Mouse (Mus musculus): Measurements from ENCODE around the gene Galk1. TPM values are rescaled to one million over a fixed set of nuclear protein-coding genes. Genes with fewer than 3 reads are reported as not detected.
"Not testable (repeated sequence)": the region's sequence is repeated elsewhere in the genome, so short reads cannot be mapped to it uniquely, and the experiment has no call there.

The Galk1 gene
- polyA plus RNA-seq, 1 experiment from 2014 or later = 137 TPM

DNA sequence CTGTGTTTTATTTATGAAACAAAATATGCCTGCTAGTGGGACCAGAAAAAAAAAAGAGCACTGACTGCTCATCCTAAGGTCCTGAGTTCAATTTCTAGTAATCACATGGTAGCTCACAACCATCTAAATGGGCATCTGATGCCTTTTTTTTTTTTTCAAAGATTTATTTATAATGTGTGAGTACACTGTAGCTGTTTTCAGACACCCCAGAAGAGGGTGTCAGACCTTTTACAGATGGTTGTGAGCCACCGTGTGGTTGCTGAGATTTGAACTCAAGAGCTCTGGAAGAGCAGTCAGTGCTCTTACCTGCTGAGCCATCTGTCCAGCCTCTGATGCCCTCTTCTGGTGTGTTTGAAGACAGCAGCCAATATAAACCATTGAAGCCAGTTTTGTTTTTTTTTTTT lies 8.0 kb upstream of the Galk1 start:
- Histone ChIP-seq H3K4me2 (no peak overlapping the region), H3K9me3 (replicated peaks; ENCODE audit: control insufficient read depth, low read length) (no peaks in the 10 kb centered on the region), H3K27me3 (ENCODE audit: control insufficient read depth, insufficient read depth, low read length) (no peaks in the 10 kb centered on the region), H3K4me1 (ENCODE audit: control insufficient read depth, insufficient read depth, low read length) (peaks cover 4% of the 10 kb centered on the region; the same call in 1 of the 2 replicates), H3K36me3 (ENCODE audit: control insufficient read depth, insufficient read depth, low read length) (peaks cover 2% of the 10 kb centered on the region; the same call in 1 of the 2 replicates), H3K27ac (ENCODE audit: low read depth, low read length) (no peak overlapping the region), H3K9ac (ENCODE audit: low read depth, low read length) (no peak overlapping the region), H3K4me3 (ENCODE audit: low read depth, low read length) (no peak overlapping the region)
- WGBS (ENCODE audit: insufficient replicate concordance) = 36% methylated on average over 1 of the region's 1 CpGs
- no peak for ATAC-seq (replicated peaks; ENCODE audit: insufficient number of reproducible peaks, low FRiP score, low TSS enrichment)

DNA sequence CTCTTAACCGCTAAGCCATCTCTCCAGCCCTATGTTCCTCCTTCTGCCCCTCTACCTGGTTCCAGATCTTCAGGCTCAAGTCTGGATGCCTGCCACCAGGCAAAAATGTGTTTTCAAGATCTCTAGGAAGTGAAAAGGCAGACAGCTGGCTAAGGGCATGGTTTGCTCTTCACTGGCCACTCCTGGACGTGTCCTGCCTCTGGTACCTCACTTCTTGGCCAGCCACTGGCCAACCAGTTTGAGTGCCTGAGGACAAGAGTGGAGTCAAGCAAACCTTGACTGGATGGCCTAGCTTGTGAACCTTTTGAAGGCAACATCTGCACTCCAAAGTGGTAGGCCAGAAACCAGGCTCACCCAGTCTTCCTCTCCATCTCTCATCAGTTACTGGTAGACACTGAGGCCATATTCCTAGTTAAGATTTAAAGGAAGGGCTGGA lies 7.5 kb upstream of the Galk1 start:
- ATAC-seq (replicated peaks; ENCODE audit: insufficient number of reproducible peaks, low FRiP score, low TSS enrichment) = no peak
- H3K27ac ChIP-seq (ENCODE audit: low read depth, low read length) = no peak overlapping the region

DNA sequence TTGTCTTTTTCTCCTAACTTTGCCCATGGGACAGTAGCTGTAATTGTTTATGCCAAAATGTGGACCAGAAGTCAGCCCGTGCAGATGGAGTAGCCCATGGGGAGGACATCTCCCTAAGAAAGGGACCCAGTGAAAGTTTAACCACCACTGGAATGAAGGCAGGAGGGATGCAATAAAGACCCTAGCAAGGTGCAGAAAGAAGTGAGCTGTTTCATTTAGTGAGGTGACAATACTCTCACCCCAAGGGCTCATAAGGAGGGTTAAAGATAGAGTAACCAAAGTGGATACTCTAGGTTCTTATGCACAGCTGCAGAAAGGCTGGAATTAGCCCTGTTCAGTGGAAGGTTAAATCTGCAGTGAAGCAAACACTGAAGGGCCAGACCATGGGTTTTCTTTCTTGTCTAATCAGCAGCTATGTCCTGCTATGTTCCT lies 6.9 kb upstream of the Galk1 start:
- no peak for ATAC-seq (replicated peaks; ENCODE audit: insufficient number of reproducible peaks, low FRiP score, low TSS enrichment)
- no peaks in the 10 kb centered on the region for H3K9me3 ChIP-seq (replicated peaks; ENCODE audit: control insufficient read depth, low read length)
- H3K4me1 ChIP-seq (ENCODE audit: control insufficient read depth, insufficient read depth, low read length) = peaks cover 4% of the 10 kb centered on the region; the same call in 1 of the 2 replicates
- 52% methylated on average over 1 of the region's 1 CpGs for WGBS (ENCODE audit: insufficient replicate concordance)
- peaks cover 2% of the 10 kb centered on the region; the same call in 1 of the 2 replicates for H3K36me3 ChIP-seq (ENCODE audit: control insufficient read depth, insufficient read depth, low read length)
- no peak overlapping the region for H3K4me2 ChIP-seq
- H3K27me3 ChIP-seq (ENCODE audit: control insufficient read depth, insufficient read depth, low read length) = no peaks in the 10 kb centered on the region
- no peak overlapping the region for H3K27ac ChIP-seq (ENCODE audit: low read depth, low read length)
- H3K9ac ChIP-seq (ENCODE audit: low read depth, low read length) = no peak overlapping the region
- H3K4me3 ChIP-seq (ENCODE audit: low read depth, low read length) = no peak overlapping the region

More for the DNA sequence above, 7.5 kb upstream of the Galk1 start:
- peaks cover 4% of the 10 kb centered on the region; the same call in 1 of the 2 replicates for H3K4me1 ChIP-seq (ENCODE audit: control insufficient read depth, insufficient read depth, low read length)
- H3K9ac ChIP-seq (ENCODE audit: low read depth, low read length) = no peak overlapping the region
- H3K4me3 ChIP-seq (ENCODE audit: low read depth, low read length) = no peak overlapping the region
- H3K4me2 ChIP-seq = no peak overlapping the region
- no peaks in the 10 kb centered on the region for H3K27me3 ChIP-seq (ENCODE audit: control insufficient read depth, insufficient read depth, low read length)
- 78% methylated on average over 2 of the region's 2 CpGs for WGBS (ENCODE audit: insufficient replicate concordance)
- H3K36me3 ChIP-seq (ENCODE audit: control insufficient read depth, insufficient read depth, low read length) = peaks cover 2% of the 10 kb centered on the region; the same call in 1 of the 2 replicates
- no peaks in the 10 kb centered on the region for H3K9me3 ChIP-seq (replicated peaks; ENCODE audit: control insufficient read depth, low read length)

DNA sequence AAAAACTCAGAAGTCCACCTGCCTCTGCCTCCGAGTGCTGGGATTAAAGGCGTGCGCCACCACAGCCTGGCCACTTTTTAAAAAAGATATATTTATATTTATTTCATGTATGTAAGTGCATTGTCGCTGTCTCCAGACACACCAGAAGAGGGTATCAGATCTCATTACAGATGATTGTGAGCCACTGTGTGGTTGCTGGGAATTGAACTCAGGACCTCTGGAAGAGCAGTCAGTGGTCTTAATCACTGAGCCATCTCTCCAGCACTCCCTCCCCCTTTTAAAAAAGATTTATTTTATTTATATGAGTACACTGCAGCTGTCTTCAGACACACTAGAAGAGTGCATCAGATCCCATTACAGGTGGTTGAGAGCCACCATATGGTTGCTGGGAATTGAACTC lies 6.3 kb upstream of the Galk1 start:
- ATAC-seq (replicated peaks; ENCODE audit: insufficient number of reproducible peaks, low FRiP score, low TSS enrichment); H3K36me3 ChIP-seq (ENCODE audit: control insufficient read depth, insufficient read depth, low read length); H3K4me1 ChIP-seq (ENCODE audit: control insufficient read depth, insufficient read depth, low read length); H3K27ac ChIP-seq (ENCODE audit: low read depth, low read length); H3K4me2 ChIP-seq; H3K9me3 ChIP-seq (replicated peaks; ENCODE audit: control insufficient read depth, low read length); H3K27me3 ChIP-seq (ENCODE audit: control insufficient read depth, insufficient read depth, low read length); H3K9ac ChIP-seq (ENCODE audit: low read depth, low read length); H3K4me3 ChIP-seq (ENCODE audit: low read depth, low read length): not testable (repeated sequence)
- 90% methylated on average over 4 of the region's 4 CpGs for WGBS (ENCODE audit: insufficient replicate concordance)

DNA sequence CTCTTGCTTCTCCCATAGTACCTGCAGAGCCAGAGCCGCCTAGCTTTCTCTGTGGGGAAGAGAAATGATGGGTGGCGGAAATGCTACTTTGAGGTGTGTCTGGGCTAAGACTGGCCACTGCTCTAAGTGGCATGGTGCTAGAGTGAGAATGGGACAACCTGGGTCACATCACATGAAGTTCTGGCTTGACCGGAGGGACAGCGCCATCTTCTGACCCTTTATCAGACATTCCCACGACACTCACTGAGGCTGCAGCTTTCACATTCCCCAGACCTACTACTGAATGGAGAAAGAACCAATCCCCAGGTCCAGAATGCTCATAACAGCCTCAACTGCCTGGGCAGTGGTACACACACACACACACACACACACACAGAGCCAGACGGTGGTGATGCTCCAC lies 5.6 kb upstream of the Galk1 start:
- Histone ChIP-seq H3K27me3 (ENCODE audit: control insufficient read depth, insufficient read depth, low read length) (no peaks in the 10 kb centered on the region), H3K36me3 (ENCODE audit: control insufficient read depth, insufficient read depth, low read length) (peaks cover 2% of the 10 kb centered on the region; the same call in 1 of the 2 replicates), H3K27ac (ENCODE audit: low read depth, low read length) (no peak overlapping the region), H3K9me3 (replicated peaks; ENCODE audit: control insufficient read depth, low read length) (no peaks in the 10 kb centered on the region), H3K4me3 (ENCODE audit: low read depth, low read length) (no peak overlapping the region), H3K4me2 (no peak overlapping the region), H3K9ac (ENCODE audit: low read depth, low read length) (no peak overlapping the region), H3K4me1 (ENCODE audit: control insufficient read depth, insufficient read depth, low read length) (peaks cover 4% of the 10 kb centered on the region)
- ATAC-seq (replicated peaks; ENCODE audit: insufficient number of reproducible peaks, low FRiP score, low TSS enrichment) = no peak
- WGBS (ENCODE audit: insufficient replicate concordance) = 25% methylated on average over 6 of the region's 6 CpGs

DNA sequence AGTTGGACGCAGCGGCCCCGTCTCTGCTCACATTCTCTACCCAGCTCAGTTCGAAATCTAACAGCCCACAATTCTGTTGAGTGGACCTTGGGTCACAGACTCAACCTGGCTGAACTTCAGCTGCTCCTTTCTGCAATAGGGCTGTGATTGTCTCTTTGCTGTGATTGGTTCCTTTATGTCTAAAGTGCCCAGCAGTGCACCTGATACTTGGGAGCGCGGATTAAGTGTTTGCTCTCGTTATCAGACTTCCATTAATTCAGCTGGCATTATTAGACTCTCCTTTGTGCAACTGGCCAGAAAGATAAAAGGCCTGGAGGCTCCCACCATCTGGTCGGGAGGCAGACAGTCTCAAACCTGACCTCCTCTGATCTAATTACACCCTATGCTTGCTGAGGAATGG lies 2.3 kb upstream of the Galk1 start:
- H3K9ac ChIP-seq (ENCODE audit: low read depth, low read length) = no peak overlapping the region
- H3K4me2 ChIP-seq = no peak overlapping the region
- ATAC-seq (replicated peaks; ENCODE audit: insufficient number of reproducible peaks, low FRiP score, low TSS enrichment) = no peak
- H3K36me3 ChIP-seq (ENCODE audit: control insufficient read depth, insufficient read depth, low read length) = peaks cover 3% of the 10 kb centered on the region; the same call in 1 of the 2 replicates
- H3K4me1 ChIP-seq (ENCODE audit: control insufficient read depth, insufficient read depth, low read length) = peaks cover 11% of the 10 kb centered on the region
- no peak overlapping the region for H3K4me3 ChIP-seq (ENCODE audit: low read depth, low read length)
- WGBS (ENCODE audit: insufficient replicate concordance) = 65% methylated on average over 8 of the region's 8 CpGs
- H3K9me3 ChIP-seq (replicated peaks; ENCODE audit: control insufficient read depth, low read length) = no peaks in the 10 kb centered on the region
- no peak overlapping the region for H3K27ac ChIP-seq (ENCODE audit: low read depth, low read length)
- no peaks in the 10 kb centered on the region for H3K27me3 ChIP-seq (ENCODE audit: control insufficient read depth, insufficient read depth, low read length)

DNA sequence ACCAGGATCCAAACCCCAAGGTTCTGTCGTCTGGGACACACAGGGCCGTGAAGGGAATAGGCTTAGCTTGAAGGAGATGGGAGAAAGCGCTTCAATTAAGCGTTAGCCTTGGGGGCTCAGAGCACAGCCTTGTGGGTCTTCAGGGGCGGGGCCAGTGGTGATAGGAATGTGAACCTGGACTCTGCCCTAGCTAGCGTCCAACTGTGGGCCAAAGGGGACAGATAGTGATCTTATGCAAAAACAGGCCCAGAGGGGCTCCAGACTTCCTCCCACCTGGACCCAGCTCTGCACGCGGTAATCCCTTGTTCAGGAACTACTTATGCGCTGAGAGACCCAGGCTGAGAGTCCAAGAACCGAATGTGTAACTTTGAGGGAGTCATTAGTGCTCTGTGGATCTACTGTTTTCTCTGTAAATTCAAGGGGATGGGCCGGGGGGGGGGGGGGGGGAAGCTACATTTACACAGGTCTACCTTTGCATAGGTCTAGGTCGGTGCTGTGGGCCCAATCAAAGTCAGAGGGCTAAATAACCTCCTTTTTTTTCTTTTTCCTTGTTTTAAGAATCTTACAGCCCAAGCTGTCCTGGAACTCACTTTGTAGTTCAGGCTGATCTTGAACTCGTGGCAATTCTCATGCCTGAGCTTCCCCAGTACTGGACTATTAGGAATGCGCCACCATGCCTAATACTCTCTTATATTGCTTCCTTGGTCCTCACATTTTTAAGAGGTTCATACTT lies 824 bp downstream of the Galk1 start:
- Histone ChIP-seq H3K9ac (ENCODE audit: low read depth, low read length) (peak overlapping the region; percentile 87), H3K4me3 (ENCODE audit: low read depth, low read length) (peak overlapping the region; percentile 67), H3K36me3 (ENCODE audit: control insufficient read depth, insufficient read depth, low read length) (peaks cover 13% of the 10 kb centered on the region), H3K27me3 (ENCODE audit: control insufficient read depth, insufficient read depth, low read length) (no peaks in the 10 kb centered on the region), H3K27ac (ENCODE audit: low read depth, low read length) (peak overlapping the region; percentile 91; the same call in 1 of the 2 replicates), H3K4me1 (ENCODE audit: control insufficient read depth, insufficient read depth, low read length) (peaks cover 11% of the 10 kb centered on the region), H3K4me2 (peak overlapping the region; percentile 75), H3K9me3 (replicated peaks; ENCODE audit: control insufficient read depth, low read length) (no peaks in the 10 kb centered on the region)
- WGBS (ENCODE audit: insufficient replicate concordance) = 17% methylated on average over 13 of the region's 14 CpGs
- ATAC-seq (replicated peaks; ENCODE audit: insufficient number of reproducible peaks, low FRiP score, low TSS enrichment) = no peak

DNA sequence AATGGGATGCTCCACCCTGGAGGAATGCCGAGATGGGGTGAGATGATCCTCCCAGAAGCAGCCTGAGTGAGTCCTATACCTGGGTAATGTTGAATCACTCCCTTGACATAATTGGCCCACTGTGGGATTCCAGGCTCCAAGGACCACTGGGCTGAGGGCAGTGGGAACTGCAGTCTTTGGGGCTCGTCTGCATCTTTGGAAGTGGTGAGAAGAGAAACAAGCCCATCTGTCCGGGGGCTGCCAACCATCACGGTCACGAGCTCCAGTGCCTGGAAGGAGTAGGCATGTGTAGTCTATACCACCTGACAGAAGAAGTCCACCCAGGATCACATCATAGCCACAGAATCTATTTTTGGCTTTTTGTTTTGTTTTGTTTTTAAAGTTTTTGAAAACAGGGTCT lies 1.6 kb downstream of the Galk1 start:
- no peak overlapping the region for H3K27ac ChIP-seq (ENCODE audit: low read depth, low read length)
- no peaks in the 10 kb centered on the region for H3K9me3 ChIP-seq (replicated peaks; ENCODE audit: control insufficient read depth, low read length)
- no peaks in the 10 kb centered on the region for H3K27me3 ChIP-seq (ENCODE audit: control insufficient read depth, insufficient read depth, low read length)
- ATAC-seq (replicated peaks; ENCODE audit: insufficient number of reproducible peaks, low FRiP score, low TSS enrichment) = no peak
- peaks cover 12% of the 10 kb centered on the region for H3K4me1 ChIP-seq (ENCODE audit: control insufficient read depth, insufficient read depth, low read length)
- no peak overlapping the region for H3K9ac ChIP-seq (ENCODE audit: low read depth, low read length)
- no peak overlapping the region for H3K4me3 ChIP-seq (ENCODE audit: low read depth, low read length)
- 83% methylated on average over 5 of the region's 5 CpGs for WGBS (ENCODE audit: insufficient replicate concordance)
- H3K4me2 ChIP-seq = peak overlapping the region; percentile 75
- peaks cover 13% of the 10 kb centered on the region for H3K36me3 ChIP-seq (ENCODE audit: control insufficient read depth, insufficient read depth, low read length)

DNA sequence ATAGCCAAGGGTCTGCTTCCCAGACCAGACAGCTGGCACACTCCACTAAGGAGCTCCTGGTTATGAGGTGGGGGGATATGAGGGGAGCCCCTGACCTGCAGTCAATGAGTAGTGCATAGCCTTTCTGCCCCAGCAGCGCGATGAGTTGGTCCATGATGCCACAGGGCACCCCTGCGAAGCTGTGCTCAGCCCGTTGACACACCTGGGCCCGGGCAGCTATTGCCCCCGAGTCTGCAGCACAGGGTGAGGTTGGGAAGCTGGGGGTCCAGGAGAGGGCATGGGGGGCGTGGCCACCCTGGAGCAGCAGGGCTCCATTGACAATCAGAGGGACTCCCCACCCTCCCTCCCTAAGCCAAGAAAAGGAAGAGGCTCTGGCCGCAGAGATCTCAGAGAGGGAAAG lies 2.4 kb downstream of the Galk1 start:
- H3K9ac ChIP-seq (ENCODE audit: low read depth, low read length) = no peak overlapping the region
- H3K4me1 ChIP-seq (ENCODE audit: control insufficient read depth, insufficient read depth, low read length) = peaks cover 20% of the 10 kb centered on the region
- H3K4me3 ChIP-seq (ENCODE audit: low read depth, low read length) = no peak overlapping the region
- no peaks in the 10 kb centered on the region for H3K9me3 ChIP-seq (replicated peaks; ENCODE audit: control insufficient read depth, low read length)
- no peaks in the 10 kb centered on the region for H3K27me3 ChIP-seq (ENCODE audit: control insufficient read depth, insufficient read depth, low read length)
- no peak for ATAC-seq (replicated peaks; ENCODE audit: insufficient number of reproducible peaks, low FRiP score, low TSS enrichment)
- H3K4me2 ChIP-seq = no peak overlapping the region
- H3K36me3 ChIP-seq (ENCODE audit: control insufficient read depth, insufficient read depth, low read length) = peaks cover 13% of the 10 kb centered on the region
- no peak overlapping the region for H3K27ac ChIP-seq (ENCODE audit: low read depth, low read length)
- WGBS (ENCODE audit: insufficient replicate concordance) = 89% methylated on average over 8 of the region's 8 CpGs

All from heart, embryonic 11.5 days (tissue).